Mouse (Mus musculus) thymus, adult 2 months (tissue): ENCODE measurements around the gene Efcc1. TPM values are rescaled to one million over a fixed set of nuclear protein-coding genes. Genes with fewer than 3 reads are reported as not detected.

ENCODE experiments used
- DNase-seq: peaks from one replicate; pipeline ENCODE4 v3.0.0; 2021
- H3K27ac ChIP-seq: fragments of 200-500 bp; 2 replicates; pipeline ENCODE4 v1.5.1; 2012; ENCODE audit warnings: low read length, control low read depth; ENCODE audit not compliant: control insufficient read depth, insufficient read depth
- H3K27me3 ChIP-seq: fragments of 200-500 bp; 2 replicates; pipeline ENCODE4 v1.6.1; 2012; ENCODE audit warnings: mild to moderate bottlenecking, low read length, moderate library complexity, mixed read lengths; ENCODE audit not compliant: control insufficient read depth, insufficient read depth
- H3K36me3 ChIP-seq: fragments of 200-500 bp; 2 replicates; pipeline ENCODE4 v1.6.1; 2012; ENCODE audit warnings: mild to moderate bottlenecking, low read length, moderate library complexity; ENCODE audit not compliant: control insufficient read depth, insufficient read depth
- H3K4me1 ChIP-seq: fragments of 200-500 bp; replicated peaks from 2 replicates; pipeline ENCODE4 v1.6.1; 2012; ENCODE audit warnings: low read length; ENCODE audit not compliant: control insufficient read depth, insufficient read depth
- H3K4me3 ChIP-seq: fragments of 200-500 bp; 2 replicates; pipeline ENCODE4 v1.5.1; 2012; ENCODE audit warnings: mild to moderate bottlenecking, low read length, control low read depth, moderate library complexity; ENCODE audit not compliant: control insufficient read depth, insufficient read depth
- CTCF ChIP-seq: fragments of 200-500 bp; IDR thresholded peaks from 2 replicates; pipeline ENCODE4 v1.5.1; 2012; ENCODE audit warnings: mild to moderate bottlenecking, control low read depth, low read length, moderate library complexity, borderline replicate concordance; ENCODE audit not compliant: control insufficient read depth, poor library complexity, insufficient read depth; ENCODE audit errors: extremely low read depth
- POLR2A ChIP-seq: fragments of 200-500 bp; IDR thresholded peaks from 2 replicates; pipeline ENCODE4 v1.6.1; 2012; ENCODE audit warnings: mild to moderate bottlenecking, low read length, control low read depth, moderate library complexity; ENCODE audit not compliant: control insufficient read depth, poor library complexity, insufficient read depth; ENCODE audit errors: extremely low read depth
- WGBS: fragments of 180-500 bp; shearing (Covaris S2); methylation state at CpG from one replicate; pipeline ENCODE4 v1.1.7; 2018; 5-methylcytosine and 5-hydroxymethylcytosine counted together
- polyA plus RNA-seq: library from polyadenylated mRNA; depleted of rRNA; stranded (reverse); fragments of >200 nt; gene quantifications from 2 replicates; pipeline ENCODE4 v1.2.3, GENCODE M21; 2012; rRNA removed

The Efcc1 gene
- 0.17 and 0.55 TPM in 2 replicates for polyA plus RNA-seq

GRCm38 (mm10) chr6:87730591-87731462 lies at the start of gene Efcc1:
Gene Efcc1, plus strand, starts transcription at chr6:87730869.
- Histone ChIP-seq H3K36me3 (no peaks in the 10 kb centered on the region), H3K27ac (no peak within 1 kb of the TSS), H3K4me3 (0 out of 2 replicates have a peak within 1 kb of the TSS, but pooled peaks have one; percentile 9), H3K4me1 (peaks cover 5% of the 10 kb centered on the region; the same call in 1 of the 2 replicates), H3K27me3 (peaks cover 19% of the 10 kb centered on the region; the same call in 1 of the 2 replicates)
- DNase-seq = no peak
- TF ChIP-seq POLR2A = no peak
- no peak for TF ChIP-seq CTCF
- 2% methylated on average over 85 of the region's 90 CpGs for WGBS

- Histone ChIP-seq H3K4me3 (no peak overlapping the region), H3K27ac (no peak overlapping the region), H3K4me1 (no peaks in the 10 kb centered on the region), H3K27me3 (no peaks in the 10 kb centered on the region), H3K36me3 (no peaks in the 10 kb centered on the region)
- DNase-seq = no peak
- WGBS = 95% methylated on average over 3 of the region's 3 CpGs
- no peak for TF ChIP-seq CTCF
- no peak for TF ChIP-seq POLR2A
These were observed 34.7 kb upstream of the Efcc1 start for GRCm38 (mm10) chr6:87695947-87696346.

GRCm38 (mm10) chr6:87696544-87696943 lies 34.1 kb upstream of the Efcc1 start:
- no peaks in the 10 kb centered on the region for H3K36me3 ChIP-seq
- no peak for TF ChIP-seq CTCF
- TF ChIP-seq POLR2A = no peak
- H3K27ac ChIP-seq = no peak overlapping the region
- no peaks in the 10 kb centered on the region for H3K27me3 ChIP-seq
- no peaks in the 10 kb centered on the region for H3K4me1 ChIP-seq
- DNase-seq = no peak
- no peak overlapping the region for H3K4me3 ChIP-seq
- 98% methylated on average over 4 of the region's 4 CpGs for WGBS

GRCm38 (mm10) chr6:87706246-87706645 lies 24.4 kb upstream of the Efcc1 start:
- Histone ChIP-seq H3K27me3 (no peaks in the 10 kb centered on the region; the same call in 1 of the 2 replicates), H3K27ac (no peak overlapping the region), H3K4me1 (no peaks in the 10 kb centered on the region), H3K36me3 (no peaks in the 10 kb centered on the region), H3K4me3 (no peak overlapping the region)
- TF ChIP-seq CTCF (no peak), POLR2A (no peak)
- 40% methylated on average over 3 of the region's 3 CpGs for WGBS
- no peak for DNase-seq

- no peak for DNase-seq
- Histone ChIP-seq H3K27me3 (no peaks in the 10 kb centered on the region), H3K27ac (no peak overlapping the region), H3K4me3 (no peak overlapping the region), H3K4me1 (no peaks in the 10 kb centered on the region), H3K36me3 (no peaks in the 10 kb centered on the region)
- TF ChIP-seq CTCF = no peak
- TF ChIP-seq POLR2A = no peak
- 93% methylated on average over 4 of the region's 4 CpGs for WGBS
These were observed 18.4 kb upstream of the Efcc1 start for GRCm38 (mm10) chr6:87712311-87712710.

GRCm38 (mm10) chr6:87714091-87714490 lies 16.6 kb upstream of the Efcc1 start:
- TF ChIP-seq CTCF (no peak), POLR2A (no peak)
- Histone ChIP-seq H3K36me3 (no peaks in the 10 kb centered on the region), H3K4me1 (no peaks in the 10 kb centered on the region), H3K27me3 (no peaks in the 10 kb centered on the region), H3K27ac (no peak overlapping the region), H3K4me3 (no peak overlapping the region)
- 89% methylated on average over 4 of the region's 4 CpGs for WGBS
- no peak for DNase-seq
